Mouse (Mus musculus): Measurements from ENCODE around the gene Pitx1.

The Pitx1 gene

DNA sequence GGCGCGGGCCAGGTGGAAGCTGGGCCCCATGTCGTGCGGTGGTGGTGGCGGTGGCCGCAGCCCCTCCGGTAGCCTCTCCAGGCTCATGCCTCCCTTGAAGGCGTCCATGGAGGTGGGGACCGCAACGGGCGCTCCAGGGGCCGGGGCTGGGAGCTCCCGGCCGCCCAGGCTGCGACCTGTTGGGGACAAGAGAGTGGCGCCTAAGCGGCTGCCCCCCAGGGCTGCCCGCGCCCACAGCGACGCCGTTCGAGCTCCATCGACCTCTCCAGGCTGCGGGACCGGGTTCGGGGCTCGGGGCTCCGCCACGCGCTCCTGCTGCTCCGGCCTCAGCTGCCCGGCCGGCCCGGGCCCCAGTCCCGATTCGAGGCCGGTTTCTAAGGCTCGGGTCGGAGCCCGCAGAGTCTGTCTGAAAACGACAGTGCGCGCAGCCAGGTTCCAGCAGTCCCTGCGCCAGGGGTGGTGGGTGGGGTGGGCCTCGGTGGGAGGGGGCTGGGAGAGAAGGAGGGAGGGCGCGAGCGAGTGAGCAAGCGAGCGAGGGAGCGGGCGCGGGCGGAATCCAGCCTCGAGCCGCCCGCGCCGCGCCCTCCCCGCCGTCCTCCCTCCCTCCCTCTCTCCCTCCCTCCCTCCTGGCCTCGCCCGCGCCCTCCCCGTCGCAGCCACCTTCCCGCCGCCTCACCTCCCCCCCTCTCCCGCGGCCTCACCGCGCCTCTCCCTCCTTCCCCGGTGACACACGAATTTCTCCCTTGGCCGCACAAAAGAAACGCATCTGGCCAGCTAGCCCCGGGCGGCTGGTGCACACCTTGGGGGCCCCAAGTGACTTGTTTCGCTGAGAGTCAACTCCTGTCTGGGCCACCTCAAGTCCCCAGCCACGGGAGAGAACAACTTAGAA lies 4.9 kb downstream of the Pitx1 start:
- no peak for DNase-seq

DNA sequence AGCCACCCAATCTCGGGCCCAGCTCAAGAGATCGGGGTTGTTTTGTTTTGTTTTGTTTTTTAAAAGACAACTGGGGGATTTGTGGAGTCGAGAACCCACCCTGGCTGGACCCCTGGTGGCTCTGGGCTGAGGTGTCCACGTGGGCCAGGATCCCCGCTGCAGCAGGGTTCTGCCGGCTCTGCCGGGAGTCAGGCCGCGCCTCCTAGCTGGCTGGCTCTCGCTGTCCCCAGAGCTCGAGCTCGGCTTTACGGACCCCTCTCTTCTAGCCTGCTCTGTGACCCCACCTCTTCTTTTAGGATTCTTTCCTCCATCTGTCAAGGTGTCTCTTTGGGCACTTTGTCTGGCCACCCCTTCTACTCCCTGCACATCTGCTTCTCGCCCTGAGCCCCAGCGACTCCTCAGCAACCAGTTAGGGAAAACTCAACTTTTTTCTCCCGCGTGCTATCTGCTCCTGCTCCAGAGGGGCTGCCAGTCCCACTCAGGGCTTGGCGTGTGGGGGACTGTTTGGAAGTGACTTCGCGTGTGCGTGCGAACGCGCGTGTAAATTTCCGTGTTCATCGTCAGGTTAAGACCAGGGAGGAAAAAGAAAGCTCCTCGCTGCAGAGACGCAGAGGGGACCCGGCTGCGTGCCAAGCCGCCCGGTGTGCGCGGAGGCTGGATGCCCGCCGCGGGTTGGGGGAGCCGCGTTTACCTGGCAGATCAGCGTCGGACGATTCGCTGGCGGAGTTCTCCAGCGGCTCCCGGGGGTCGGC lies 5.7 kb downstream of the Pitx1 start:
- no peak for DNase-seq

DNA sequence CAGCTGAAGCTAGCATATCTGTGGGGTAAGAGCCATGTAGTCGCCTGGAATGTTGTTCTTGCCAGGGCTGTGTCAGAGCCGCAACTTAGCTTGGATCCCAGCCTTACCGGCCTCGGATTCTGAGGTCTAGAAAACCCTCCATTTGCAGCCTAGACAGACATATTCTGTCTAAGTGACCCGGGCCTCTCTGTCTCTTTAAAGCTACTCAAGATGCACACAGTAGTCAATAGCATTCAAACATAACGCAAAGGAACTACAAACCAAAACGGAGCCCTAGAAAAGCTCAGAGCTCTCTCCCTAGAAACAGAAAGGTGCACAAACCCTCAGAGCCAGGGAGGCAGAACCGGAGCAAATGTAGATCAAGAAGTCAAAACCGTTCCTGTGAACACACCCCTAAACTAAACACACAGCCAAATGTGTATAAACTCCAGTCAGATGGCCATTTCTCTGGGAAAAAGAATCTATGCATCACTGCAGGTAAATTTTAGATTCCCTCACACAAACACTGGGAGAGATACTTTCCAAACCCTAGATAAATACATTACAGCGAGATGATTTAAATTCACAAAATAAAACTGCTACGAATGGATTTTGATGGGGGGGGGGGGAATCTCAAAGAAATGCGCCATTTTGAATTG lies 6.9 kb downstream of the Pitx1 start:
- no peak for DNase-seq

DNA sequence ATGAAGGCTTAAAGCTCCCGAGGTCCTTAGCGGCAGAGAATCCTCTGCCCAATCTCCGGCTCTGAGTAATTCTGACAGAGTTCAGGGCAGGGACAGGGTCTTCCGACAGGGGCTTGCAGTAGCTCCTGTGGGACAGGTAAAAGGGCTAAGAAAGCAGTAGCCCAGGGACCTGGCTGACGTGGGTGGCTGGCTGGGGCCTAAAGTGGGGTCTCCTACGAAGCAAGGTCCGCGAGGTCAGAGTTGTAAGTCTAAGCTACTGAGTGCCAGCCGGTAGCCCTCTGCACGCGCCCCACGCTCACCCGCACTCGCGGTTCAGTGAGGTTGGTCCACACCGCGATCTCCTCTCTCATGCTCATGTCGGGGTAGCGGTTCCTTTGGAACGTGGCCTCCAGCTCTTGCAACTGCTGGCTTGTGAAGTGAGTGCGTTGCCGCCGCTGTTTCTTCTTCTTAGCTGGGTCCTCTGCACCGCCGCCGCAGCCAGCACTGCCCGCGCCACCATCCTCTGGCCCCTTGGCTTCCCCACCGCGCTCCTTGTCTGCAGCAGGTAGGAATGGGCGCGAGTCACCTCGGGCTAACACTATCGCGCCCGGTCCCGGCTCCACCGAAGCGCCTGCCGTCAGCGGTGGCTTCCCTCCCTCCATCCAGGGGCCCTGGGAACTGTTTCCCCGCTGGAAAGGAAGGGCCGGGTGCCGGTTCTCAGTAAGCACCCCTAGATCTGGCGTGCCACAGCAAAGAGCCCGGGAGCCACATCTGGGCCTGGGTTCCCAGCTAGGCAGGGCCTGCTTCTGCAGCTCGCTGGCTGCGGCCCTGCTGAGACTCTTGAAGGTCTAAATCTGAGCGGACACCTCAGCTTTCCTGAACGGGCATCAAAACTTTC lies 7.6 kb downstream of the Pitx1 start:
- DNase-seq, result no peak

DNA sequence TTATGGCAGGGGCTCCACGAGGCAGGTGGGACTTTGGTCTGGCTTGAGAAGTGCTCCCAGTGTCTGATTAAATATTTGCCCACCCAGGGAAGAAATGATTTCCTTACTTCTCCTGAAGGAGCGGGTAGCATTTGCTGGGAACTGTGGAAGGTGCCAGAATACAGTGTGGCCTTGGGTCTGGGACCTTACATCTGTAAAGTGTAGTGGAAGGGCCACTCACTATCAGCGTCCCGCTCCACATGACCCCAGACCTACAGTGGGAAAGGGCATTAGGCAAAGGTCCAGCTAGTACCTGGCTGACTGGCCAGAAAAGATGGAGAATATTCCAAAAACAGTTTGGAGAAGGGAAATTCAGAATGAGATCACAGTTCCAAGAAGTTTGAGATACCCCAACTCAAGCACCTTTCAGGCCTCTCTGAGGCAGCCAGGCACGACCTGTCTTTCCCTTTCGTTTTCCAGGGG lies 8.3 kb downstream of the Pitx1 start:
- no peak for DNase-seq

DNA sequence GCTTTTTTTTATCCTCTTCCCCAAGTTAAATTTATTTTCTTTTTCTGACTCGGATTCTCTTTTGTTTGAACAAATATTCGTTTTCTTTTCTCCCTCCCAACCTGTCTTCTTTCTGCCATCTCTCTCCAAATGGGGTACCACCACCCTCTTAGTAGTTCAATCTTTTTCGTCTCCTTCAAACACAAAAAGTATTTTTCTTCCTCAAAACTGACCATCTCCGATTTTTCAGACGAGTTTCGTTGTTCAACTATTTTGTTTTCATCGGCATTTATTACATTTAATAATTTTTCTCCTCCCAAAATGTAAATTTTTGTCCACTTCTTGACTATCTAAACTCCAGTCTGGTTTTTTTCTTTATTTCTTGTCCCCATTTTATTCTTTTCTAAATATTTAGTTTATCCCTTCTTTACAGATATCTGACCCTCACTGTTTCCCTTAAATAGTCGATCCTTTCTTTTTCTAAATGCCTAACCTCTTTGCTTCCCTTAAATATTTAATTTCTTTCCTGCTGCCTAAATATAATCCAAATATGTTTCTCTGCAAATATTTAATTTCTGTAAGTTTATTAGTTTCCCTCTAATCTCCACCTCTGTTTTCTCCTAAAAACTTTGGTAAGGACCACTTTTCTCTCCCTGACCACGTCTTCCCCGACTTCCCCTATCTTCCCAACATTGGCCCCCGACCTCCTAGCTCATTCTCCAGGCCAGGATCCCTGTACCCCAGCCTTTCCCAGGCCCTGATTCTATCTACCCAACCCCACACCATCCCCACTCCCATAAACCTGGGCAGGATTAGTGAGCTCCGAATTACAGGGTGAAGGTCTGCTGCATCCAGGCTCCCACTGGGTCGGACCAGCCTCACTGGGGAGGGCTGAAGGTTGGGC lies 9.0 kb downstream of the Pitx1 start:
- no peak for DNase-seq

DNA sequence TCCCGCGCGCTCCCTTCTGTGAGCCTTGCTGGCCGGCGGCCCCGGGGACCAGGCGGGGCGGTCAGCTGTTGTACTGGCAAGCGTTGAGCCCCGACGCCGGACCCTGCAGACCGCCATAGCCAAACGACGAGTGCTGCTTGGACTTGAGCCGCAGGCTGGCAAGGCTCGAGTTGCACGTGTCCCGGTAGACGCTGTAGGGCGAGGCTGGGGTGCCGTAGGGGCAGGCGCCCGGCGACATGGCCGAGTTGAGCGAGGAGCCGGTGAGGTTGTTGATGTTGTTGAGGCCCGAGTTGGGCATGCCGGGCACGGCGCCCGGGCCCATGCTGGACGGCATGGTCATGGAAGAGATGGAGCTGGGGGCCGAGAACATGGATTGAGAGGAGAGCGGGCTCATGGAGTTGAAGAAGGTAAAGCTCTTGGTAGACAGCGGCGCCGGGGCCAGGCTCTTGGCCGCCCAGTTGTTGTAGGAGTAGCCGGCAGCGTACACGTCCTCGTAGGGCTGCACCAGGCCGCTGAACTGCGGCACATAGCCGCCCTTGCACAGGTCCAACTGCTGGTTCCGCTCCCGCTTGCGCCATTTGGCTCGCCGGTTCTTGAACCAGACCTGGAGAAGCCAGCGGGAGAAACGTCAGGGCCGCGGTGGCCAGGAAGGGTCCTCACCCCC lies 9.9 kb downstream of the Pitx1 start:
- no peak for DNase-seq

DNA sequence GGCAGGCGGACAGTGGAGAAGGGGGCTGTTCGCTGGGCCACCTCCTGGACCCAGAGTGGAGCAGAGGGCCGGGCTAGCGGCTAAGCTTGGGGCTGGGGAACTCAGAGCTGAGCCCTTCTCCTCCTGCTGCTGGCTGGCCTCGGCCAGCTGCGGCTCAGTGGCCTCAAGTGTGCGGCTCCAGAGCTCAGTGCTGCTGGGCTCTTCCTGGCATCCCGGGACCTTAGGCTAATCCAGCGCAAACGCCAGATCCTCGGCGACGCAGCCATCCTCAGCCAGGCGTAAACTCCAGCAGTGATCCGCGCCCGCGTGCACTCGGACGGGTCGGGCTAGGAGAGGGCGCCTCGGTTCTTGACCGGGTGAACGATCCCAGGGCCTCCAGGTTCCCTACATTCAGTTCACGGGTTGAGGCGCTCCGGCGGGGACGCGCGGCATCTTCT lies 10.7 kb downstream of the Pitx1 start:
- DNase-seq, result no peak

DNA sequence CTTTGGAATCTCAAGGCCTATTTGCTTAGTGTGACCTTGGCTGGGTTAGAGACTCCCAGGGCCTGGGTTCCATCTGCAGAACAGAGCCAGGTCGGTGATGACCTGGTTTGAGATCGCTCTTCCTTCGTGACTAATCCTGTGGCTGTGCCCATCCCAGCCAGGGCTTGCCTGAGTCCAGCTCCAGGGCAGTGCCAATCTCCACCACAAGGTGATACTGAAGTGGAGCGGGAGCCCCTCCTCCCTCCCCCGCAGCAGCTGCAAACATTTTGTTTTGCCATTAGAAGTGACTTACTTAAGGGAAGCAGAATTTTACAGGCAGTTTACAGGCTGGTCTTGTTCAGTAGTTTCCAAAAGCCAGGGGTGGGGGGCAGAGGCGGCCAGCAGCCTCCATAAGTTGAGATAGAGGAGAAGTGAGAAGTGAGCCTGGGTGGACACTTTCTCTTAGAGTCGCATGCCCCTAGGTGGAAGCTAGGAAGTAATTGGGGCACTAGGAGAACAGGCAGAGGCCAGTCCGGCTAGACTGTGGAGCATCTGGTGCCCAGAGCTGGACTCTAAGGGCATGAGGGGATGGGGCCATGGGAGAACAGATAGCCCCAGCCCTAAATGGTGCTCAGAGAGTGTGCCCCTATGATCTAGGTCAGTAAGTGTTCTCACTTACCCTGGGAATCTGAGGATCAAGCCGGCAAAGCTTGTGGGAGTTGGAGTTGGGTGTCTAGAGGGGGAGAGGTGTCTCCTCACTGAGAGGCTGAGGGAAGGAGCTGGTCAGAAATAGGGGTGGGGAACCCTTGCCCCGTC lies 11.6 kb downstream of the Pitx1 start:
- DNase-seq, result no peak

DNA sequence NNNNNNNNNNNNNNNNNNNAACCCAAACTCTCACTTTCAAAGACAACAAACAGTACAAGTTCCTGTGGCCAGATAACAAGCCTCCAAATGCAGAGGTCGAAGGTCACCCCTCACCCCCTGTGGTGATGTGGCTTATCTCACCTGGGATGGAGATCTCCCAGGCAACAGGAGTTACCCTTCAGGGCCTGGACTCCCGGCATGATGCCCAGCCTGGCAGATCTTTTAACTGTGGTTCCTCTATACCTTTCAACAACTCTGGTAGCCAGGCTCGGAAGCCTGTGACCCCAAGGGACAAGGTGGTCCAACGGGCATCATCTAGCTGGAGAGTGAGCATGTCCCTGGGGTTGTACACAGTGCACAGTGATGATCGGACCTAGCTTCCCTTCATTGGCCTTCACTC lies 13.5 kb downstream of the Pitx1 start:
- DNase-seq, result no peak

DNA sequence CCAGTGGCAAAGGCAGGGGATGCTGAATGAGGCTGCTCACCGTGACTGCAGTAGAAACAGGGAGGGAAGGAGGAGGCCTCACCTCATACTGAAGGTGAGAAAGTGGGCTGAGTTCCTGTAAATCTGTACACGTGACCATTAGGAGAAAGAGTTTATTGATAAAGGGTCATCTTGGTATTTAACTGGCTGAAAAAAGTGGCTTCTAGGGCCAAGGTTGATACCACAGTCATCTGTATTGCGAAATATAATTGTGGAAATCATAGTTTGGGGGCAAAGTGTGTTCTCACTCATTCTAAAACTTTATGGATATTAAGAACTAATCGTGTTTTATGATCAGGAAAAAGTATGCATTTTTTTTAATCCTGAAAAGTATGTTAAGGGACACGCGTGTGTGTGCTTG lies 21.2 kb downstream of the Pitx1 start:
- no peak for DNase-seq

DNA sequence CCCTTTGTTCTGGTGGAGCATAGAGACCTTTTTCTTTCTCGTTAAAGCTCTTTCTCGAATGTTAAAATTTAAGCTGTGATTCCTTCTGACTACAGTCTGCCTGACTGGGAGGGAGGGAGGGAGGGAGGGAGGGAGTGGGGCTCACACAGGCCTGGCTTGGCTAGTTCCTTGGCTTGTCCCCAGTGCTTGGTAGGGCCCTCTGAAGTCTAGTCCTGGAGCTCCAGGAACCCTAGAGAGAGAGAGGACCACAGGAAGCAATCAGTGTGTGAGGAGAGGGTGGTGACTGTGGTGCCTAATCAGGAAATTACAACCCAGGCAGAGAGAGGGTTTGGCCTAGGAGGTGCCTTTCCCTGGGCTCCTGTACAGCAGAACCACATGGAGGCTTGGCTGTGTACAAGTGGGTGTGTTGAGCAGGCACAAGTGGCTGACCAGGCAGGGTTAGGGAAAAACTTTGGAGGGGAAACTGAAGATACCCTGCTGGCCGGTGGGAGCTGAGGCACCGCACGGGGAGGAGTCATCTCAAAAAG lies 22.4 kb downstream of the Pitx1 start:
- DNase-seq, result no peak

DNA sequence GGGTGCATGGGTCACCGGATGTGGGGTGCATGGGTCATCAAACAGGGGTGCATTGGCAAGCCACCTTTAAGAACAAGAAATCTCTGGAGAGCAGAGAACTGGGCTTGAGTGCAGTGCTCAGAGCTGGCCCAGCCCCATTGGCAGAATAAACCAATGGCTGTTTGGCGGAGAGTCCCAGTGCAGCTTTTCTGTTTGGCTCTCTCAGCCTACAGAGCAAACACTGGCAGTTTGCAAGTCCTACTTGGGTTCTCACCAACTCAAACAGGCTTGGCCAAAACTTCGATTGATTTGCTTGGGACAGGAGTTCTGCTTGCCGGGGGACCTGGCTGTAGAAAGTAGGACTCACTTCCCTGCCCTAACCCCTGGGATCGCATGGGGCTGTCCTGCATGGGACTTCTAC lies 25.0 kb downstream of the Pitx1 start:
- DNase-seq, result no peak

DNA sequence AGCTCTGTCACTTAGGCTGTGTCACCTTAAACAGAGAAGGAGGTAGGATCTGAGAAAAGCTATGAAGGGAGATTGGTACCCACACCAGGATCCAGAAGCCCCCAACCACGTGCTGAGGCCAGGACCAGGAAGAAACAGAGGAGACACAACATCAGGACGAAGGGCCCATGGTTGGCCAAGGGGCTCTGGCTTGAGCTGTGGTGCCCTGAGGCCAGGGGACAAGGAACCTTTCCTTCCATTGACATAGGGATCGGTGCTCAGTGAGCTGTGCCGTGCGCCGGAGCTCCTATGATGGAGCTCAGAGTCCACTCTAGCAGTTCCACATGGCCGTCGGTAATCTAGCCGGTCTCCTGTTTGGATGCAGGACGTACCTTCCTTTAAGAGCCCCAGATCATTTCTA lies 26.3 kb downstream of the Pitx1 start:
- DNase-seq, result no peak

DNA sequence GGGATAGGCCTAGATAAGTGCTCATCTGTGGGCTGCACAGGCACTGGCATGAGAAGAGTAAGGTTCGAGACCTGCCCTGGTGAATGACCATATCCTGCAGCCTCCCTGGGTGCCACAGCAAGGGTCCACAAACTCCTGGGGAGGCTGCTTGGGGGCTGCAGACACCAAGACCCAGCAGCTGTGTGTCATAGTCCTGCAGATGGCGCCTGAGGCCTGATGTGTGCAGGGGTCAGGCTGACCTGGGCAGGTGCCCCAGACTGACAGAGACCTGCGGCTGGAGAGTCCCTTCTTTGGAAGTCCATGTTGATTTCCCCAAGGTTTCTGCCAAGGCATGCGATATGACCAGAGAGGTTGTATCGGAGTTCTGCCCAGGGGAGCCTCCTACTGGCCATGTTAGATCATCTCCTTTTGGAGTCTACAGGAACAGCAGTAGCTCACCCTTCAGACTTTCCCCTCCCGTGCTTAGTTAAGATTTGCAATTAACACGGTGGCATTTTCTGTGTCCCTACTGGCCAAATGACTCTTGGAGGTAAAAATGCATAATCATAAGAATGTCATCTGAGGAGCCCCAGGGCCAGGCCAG lies 26.9 kb downstream of the Pitx1 start:
- DNase-seq, result no peak

DNA sequence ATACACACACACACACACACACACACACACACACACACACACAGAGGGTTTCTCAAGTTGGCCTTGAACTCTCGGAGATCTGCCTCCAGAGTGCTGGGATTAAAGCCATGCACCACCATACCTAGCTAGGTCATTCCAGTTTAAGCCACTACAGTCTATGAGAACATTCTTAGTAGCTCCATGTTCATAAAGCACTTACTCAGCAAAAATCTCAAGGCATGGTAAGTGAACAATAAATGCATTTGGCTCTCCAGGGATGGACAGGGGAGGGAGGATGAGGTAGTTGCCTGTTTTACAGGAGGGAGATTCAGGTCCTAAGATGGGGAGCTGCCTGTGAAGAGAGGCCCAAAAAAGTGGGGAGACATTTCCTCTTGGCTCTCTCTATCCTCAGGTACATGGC lies 32.0 kb downstream of the Pitx1 start:
- DNase-seq, result no peak

DNA sequence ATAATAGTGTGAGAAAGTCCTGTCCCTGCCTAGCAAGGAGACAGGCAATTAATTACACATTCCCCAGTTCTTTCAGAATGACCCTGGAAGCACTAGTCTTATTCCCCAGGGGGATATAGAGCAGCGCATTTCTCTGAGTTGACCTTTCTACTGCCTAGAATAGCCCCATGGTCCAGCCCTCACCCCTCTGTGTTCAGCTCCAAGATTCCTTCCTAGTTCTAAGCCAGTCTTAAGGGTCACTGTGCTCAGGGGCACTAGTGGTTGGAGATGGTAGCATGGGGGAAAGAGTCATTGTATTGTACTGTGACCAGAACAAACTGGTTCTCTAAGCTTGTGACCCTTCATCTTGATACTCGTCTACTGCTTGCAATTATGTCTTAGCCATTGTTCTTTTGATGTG lies 34.7 kb downstream of the Pitx1 start:
- DNase-seq, result no peak

DNA sequence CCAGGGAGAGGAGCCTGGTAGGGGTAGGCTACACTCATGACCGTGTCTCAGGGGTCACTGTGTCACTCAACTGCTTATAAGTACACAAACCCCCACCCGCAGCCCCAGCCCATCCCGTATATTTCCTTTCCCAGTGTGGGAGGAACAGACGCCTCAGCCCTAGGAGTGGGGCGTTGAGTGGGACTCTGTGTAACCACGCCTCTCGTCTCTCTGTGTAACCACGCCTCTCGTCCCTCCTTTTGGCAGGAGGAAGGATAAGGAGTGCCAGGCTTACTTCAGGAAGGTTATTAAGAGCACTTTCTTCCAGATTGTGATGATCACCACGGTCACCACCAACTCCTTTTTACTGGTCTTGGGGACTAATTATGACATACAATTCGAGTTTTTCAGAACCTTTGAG lies 49.9 kb downstream of the Pitx1 start:
- DNase-seq, result no peak

DNA sequence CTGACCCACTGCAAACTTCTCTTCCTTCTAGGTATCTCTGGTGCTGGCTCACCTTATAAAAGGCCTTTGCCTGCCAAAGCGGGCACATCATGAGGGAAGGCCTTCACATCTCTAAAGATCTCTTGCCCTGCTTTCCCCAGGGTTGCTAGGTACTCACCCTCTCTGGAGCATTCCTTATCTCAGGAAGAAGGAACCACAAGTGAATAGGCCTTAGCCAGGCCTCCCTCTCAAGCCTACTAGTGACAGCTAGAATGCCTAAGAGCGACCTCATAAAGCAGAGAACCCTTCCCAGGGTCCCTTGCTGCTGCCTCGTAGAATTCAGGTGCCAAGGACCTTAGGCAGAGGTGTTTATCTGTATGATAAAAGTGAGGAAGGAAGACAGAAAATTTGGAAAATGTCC lies 51.7 kb downstream of the Pitx1 start, which contains the start of gene Catsper3:
Gene Catsper3, plus strand, starts transcription at position 301 of the 400 bp plus-strand sequence.
- no peak for DNase-seq

Data from cerebellum, adult 11-12 months (tissue).